Mouse (Mus musculus): ENCODE measurements around the gene Fkbp1a.

DNA sequence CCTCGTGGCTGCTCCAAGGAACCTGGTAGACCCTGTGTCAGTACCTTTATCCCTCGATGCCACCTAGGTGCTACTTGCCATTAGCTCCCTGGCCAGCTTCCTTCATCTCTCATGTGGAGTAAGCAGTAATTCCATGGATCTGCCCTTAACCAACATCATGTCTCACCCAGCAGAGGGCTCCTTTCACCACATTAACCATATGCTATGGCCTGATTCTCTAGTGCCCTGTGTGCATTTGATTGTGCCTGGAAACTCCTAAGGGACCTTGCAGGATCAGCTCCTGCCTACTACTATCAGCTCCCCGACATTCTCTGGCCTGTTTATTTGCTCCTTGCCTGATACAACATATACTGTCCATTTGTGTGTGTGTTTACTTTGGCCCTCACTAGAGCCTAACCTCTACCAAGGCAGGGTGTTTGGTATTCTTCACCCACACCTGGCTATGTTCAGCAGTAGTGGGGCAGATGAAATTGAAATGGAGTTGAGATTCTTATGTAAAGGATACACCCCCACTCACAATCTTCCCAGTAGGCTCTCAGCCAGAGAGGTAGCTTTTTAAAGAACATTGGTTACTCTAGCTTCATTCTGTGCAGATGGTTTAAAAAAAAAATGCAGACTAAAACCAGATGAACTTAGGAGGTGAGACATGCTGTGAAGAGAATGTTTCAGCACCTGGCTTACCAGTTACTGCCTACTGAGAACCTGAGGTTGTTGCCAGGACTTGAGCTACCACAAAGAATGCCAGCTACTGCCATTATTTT, 28.6 kb upstream of the Fkbp1a start:
- TF ChIP-seq TAL1 (IDR thresholded peaks at IDR 0.05; ENCODE audit: low read length) (no peak), GATA1 (IDR thresholded peaks at IDR 0.05; ENCODE audit: low read length) (no peak)

All from erythroblast, embryonic 14.5 days (primary cell).